Mouse (Mus musculus): ENCODE measurements around the gene Zfp11.

GRCm38 (mm10) chr5:129664090-129664489 lies 5.8 kb downstream of the Zfp11 start:
- TF ChIP-seq POLR2A (IDR thresholded peaks at IDR 0.05; ENCODE audit: insufficient read length, low read depth), result no peak
- no peak for TF ChIP-seq MYOD1 (IDR thresholded peaks at IDR 0.05; ENCODE audit: control insufficient read depth in 1 of 3, insufficient read length in 2 of 3, low read depth in 2 of 3)
- TF ChIP-seq E2F4 (IDR thresholded peaks at IDR 0.05; ENCODE audit: insufficient read depth), result no peak
- no peak for TF ChIP-seq REST (IDR thresholded peaks at IDR 0.05; ENCODE audit: insufficient read depth, insufficient read length)
- TF ChIP-seq MAX (IDR thresholded peaks at IDR 0.05; ENCODE audit: low read depth), result no peak
